Mouse (Mus musculus) megakaryocyte progenitor cell, adult 5-6 weeks (primary cell): ENCODE results near the gene Clcnkb. TPM values are rescaled to one million over a fixed set of nuclear protein-coding genes. Genes with fewer than 3 reads are reported as not detected.

Source experiments
- ATAC-seq: replicated peaks from 2 replicates; pipeline ENCODE4 v1.8.0; 2016; ENCODE audit warnings: mild to moderate bottlenecking, moderate TSS enrichment, inconsistent platforms; ENCODE audit not compliant: poor library complexity
- total RNA-seq, 2 experiments: library from RNA; stranded (forward) in 1 of 2; stranded (reverse) in 1 of 2; fragments of 157-497, 149-512 nt in 1 of 2; fragments of 200-1000 nt in 1 of 2; gene quantifications; 2 replicates each; pipeline versions ENCODE4 v1.2.3 to v1.2.4; 2015 to 2017

Gene Clcnkb
- total RNA-seq (2015) (not detected in 2 replicates), total RNA-seq (2017) (not detected in 2 replicates)

DNA sequence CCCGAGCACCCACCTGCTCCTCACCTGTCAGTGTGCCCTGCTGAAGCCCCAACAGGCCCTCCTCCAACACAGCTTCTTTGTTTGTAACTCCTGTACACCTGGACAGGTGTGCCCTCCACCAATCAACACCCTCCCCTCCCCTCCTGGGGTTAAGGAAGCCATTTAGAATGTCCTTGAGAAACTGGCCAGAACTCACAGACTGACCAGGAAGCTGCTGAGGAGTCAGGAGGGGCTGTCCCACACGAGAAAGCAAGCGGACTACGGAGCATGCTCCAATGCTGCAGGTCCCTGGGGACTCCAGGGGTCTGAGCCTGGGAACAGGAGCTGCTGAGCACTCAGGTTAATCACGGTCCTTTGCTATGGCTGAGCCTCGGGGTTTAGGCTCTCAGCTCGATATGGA lies at the start of gene Clcnkb:
Gene Clcnkb, minus strand, starts transcription at position 91 of the 400 bp plus-strand sequence.
- no peak for ATAC-seq

DNA sequence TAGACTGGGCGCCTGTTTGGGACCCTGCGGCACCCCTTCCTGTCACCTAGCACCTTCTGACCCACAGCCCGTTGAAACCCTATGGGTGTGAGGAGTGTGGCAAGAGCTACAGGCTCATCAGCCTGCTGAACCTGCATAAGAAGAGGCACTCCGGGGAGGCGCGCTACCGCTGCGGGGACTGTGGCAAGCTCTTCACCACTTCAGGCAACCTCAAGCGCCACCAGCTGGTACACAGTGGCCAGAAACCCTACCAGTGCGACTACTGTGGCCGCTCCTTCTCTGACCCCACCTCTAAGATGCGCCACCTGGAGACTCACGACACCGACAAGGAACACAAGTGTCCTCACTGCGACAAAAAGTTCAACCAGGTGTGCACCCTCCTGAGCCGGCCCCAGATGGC lies 48.9 kb upstream of the Clcnkb start:
- ATAC-seq = no peak

DNA sequence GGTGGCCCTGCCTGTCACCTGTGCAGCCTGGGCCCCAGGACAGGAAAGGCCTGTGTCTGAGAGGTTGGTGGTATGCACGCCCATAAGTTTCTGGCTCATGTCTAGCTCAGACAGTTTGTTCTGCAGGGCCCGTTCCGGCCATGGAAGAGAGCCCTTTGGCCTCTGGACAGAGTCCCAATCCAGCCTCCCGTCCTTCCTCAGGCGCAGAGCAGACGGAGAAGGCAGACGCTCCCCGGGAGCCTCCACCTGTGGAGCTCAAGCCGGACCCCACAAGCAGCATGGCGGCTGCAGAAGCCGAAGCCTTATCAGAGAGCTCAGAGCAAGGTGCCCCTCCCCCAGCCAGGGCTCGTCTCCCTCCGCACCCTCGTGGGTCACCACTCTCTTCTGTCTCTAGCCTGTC lies 47.7 kb upstream of the Clcnkb start:
- ATAC-seq = no peak

DNA sequence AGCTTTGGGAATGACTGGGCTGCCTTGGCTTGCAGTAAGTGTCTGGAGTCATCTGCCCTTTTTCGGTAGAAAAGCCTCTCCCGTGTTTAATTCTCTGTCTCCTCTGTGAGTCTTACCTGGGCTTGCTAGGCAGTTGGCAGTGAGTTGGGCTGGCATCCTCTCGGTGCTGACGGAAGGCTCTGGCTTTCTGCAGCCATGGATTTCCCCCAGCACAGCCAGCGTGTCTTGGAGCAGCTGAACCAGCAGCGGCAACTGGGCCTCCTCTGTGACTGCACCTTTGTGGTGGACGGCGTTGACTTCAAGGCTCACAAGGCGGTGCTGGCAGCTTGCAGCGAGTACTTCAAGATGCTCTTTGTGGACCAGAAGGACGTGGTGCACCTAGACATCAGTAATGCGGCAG lies 45.8 kb upstream of the Clcnkb start:
- ATAC-seq = no peak

- ATAC-seq = no peak
Measured at GRCm38 (mm10) chr4:141461088-141461487, 45.3 kb upstream of the Clcnkb start.

- no peak for ATAC-seq
Measured at GRCm38 (mm10) chr4:141460481-141460880, 44.7 kb upstream of the Clcnkb start.

- no peak for ATAC-seq
Measured at GRCm38 (mm10) chr4:141459766-141460165, 44.0 kb upstream of the Clcnkb start.

DNA sequence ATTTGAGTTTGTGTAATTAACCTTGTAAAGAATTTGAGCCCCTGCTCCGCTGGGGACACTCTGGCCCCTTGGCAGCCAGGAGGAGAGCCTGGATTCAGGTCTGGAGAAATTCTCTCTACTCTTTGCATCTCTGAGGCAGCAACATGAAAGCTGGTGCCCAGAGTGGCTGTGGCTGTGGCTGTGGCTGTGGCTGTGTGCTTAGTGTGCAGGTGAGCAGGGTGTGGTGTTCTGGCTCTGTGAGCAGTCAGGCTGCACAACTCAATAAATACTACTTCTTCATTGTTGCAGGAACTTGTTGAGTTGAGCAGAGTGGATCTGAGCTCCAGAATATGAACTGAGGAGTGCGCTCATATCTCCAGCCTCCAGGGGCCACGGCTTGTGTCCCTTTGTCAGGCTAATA lies 43.1 kb upstream of the Clcnkb start:
- ATAC-seq = no peak

- ATAC-seq = no peak
Measured at GRCm38 (mm10) chr4:141458236-141458635, 42.4 kb upstream of the Clcnkb start.

DNA sequence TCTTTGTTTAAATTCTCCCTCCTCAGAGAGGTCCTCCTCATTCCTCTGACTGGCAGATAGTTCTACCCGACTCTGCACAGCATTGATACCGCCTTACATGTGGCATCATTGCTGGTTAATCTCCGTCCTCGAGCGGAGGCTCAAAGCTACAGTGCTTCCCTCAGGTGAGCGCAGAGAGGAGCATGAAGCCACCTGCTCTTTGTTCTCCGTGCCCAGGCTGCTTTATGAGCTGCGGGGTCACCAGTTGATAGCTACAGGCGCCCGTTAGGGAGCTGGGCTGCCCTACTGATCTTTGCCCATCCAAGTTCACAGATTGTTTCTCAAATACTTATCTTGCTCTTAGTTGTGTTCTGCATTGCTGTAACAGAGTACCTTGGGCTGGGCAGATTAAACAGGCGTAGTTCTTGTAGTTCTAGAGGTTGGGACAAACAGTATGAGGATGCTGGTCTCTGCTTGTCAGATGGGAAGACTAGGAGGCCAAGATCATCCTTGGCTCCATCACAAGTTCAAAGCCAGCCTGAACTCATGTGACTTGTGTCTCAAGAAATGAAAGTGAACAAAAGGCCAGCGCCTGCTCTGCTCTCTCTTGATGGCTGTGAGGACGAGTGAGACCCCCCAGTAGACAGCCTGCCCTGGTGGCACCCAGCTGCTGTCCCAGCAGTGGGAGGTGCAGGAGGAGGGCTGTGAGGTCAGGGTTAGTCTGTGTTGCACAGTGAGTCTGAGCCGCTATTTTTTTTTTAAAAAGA lies 40.6 kb upstream of the Clcnkb start:
- no peak for ATAC-seq

DNA sequence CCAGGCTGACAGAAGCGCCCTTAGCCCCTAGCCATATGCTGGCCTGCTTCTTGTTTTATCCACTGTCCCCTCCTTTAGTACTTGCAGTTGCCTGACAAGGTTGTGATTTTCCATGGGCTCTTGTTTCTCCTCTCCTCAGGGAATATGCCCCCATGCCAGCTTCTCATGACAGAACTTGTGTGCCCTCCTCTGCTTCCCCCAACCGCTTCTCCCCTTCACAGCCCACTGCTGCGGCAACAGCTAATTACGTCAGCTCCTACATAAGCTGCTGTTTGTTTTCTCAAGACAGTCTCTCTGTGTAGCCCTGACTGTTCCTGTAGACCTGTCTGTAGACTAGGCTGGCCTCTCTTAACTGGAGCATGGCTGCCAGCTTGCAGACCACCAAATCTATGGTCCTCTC lies 39.7 kb upstream of the Clcnkb start:
- no peak for ATAC-seq

- peak; percentile 76 for ATAC-seq
Measured at GRCm38 (mm10) chr4:141454581-141455350, 39.0 kb upstream of the Clcnkb start.

DNA sequence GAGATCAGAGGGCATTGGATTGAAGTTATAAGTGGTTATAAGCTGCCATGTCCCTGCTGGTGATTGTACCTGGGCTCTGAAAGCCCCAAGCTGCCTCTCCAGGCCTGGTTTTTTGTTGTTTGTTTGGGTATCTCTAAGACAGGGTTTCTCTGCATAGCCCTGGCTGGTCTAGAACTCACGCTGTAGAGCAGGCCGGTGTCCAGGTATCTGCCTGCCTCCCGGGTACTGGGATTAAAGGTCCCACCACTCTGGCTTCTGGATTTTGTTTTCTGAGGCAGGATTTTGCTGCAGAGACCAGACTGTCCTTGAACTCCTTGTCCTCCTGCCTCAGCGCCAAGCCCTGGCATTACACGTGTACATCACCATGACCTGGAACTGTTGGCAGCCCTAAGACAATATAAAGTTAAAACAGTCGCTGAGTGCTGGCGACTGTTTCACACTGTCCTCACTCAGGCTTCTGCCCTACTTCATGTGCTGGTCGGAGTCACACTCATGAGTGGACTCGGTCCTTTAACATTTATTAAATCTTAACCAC lies 36.2 kb upstream of the Clcnkb start:
- no peak for ATAC-seq

GRCm38 (mm10) chr4:141451251-141451650 lies 35.4 kb upstream of the Clcnkb start:
- ATAC-seq = no peak

DNA sequence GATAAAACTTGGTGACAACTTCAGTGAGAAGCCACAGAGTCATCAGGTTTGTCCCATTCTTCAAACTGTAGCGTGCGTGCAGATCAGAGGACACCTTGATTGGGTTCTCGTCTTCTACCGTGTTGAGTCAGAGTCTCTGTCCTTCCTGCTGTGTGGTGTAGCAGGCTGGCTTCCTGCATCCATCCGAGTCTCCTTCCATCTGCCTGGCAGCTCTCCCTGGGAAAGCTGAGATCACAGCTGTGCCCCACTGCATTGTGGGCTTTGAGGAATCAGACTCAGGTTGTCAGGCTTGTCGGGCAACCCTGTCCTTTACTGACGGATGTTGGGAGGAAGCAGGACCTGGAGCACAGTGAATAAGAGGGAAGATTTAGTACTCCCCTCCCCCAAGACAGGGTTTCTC lies 30.4 kb upstream of the Clcnkb start:
- ATAC-seq = no peak

GRCm38 (mm10) chr4:141445328-141445720 lies 29.5 kb upstream of the Clcnkb start:
- ATAC-seq = peak; percentile 18

DNA sequence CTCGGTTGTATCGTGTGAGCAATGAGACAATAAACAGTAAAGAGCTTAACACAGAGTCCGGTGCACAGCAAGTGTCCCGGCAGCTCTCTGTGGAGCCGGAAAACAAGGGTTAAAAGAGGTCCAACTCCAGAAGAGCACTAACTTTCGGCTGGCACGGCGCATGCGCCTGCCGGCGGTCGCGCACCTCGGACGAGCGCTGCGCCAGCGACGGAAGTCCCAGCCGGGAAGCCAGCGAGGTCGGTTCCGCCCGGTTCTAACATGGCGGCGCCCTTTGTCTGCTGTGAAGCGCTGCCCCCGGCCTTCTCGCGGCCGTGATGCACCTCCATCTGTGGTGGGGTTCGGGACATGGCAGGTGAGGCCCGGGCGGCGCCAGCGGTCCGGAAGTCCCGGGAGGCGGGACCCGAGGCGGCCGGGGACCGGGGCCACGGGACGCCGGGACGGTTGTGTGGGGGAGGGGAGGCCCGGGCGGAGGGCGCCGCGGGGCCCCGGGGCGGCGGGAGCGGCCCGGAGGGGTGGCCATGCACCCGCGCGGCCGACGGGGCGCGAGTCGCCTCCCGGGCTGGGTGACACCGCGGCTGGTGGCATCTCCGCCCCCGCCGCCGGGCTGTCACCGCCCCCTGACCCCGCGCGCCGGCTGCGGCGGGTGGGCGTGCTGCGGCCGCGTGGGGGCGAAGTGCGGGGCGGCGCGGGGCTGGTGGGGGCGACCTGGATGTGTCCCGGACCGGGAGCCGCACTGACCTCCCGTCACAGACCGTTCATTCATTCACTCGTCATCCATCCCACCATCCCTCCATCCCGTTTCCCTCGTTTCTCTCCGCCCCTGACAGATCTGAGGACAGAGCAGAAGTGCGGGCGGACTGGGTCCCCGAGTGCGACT lies 28.9 kb upstream of the Clcnkb start, which contains the start of gene Zbtb17:
Gene Zbtb17, plus strand, starts transcription at position 204 of the 877 bp plus-strand sequence.
- ATAC-seq = peak; percentile 96

- ATAC-seq = no peak
Measured at GRCm38 (mm10) chr4:141443641-141444429, 28.0 kb upstream of the Clcnkb start.

DNA sequence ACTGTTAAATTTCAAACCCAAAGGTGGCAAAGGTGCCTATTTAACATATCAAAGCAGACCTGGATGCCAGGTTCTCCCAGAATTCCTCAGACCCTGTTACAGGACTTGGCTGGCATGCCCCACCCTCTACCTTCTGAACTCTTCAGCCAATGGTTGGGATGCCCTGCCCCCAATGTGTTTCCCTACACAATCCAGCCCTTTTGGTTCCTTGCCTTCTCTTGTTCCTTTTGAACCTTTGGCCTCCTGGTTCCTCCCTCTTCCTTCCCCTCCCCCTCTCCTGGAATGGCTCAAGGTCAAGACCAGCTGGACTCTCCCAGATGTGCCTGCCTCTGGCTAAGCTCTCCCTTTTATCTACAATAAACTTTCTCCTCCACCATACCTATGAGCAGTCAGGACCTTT lies 25.1 kb upstream of the Clcnkb start:
- no peak for ATAC-seq
